Mouse (Mus musculus) midbrain, embryonic 13.5 days (tissue): ENCODE results near the gene Slc46a1. TPM values are rescaled to one million over a fixed set of nuclear protein-coding genes. Genes with fewer than 3 reads are reported as not detected.

Experiments
- ATAC-seq: fragments of 200-750 bp; cut with Nextera tagmentation; 2 replicates; pipeline ENCODE4 v1.8.0; 2017; ENCODE audit warnings: mild to moderate bottlenecking, moderate TSS enrichment, moderate library complexity
- H3K27ac ChIP-seq: fragments of 300-500 bp; sonication (generic); 2 replicates; pipeline ENCODE4 v1.5.1; 2015; ENCODE audit warnings: inconsistent platforms, mild to moderate bottlenecking, moderate library complexity
- H3K27me3 ChIP-seq: fragments of 300-500 bp; sonication (generic); 2 replicates; pipeline ENCODE4 v1.6.1; 2015; ENCODE audit warnings: mild to moderate bottlenecking, inconsistent platforms
- H3K36me3 ChIP-seq: fragments of 300-500 bp; sonication (generic); 2 replicates; pipeline ENCODE4 v1.6.1; 2015; ENCODE audit warnings: mild to moderate bottlenecking, inconsistent platforms
- H3K4me1 ChIP-seq: fragments of 300-500 bp; sonication (generic); replicated peaks from 2 replicates; pipeline ENCODE4 v1.6.1; 2015; ENCODE audit warnings: inconsistent platforms
- H3K4me2 ChIP-seq: fragments of 300-500 bp; sonication (generic); replicated peaks from 2 replicates; pipeline ENCODE4 v1.6.1; 2015; ENCODE audit warnings: moderate library complexity, mild to moderate bottlenecking, inconsistent platforms
- H3K4me3 ChIP-seq: fragments of 300-500 bp; sonication (generic); replicated peaks from 2 replicates; pipeline ENCODE4 v1.5.1; 2015; ENCODE audit warnings: mild to moderate bottlenecking, inconsistent platforms
- H3K9ac ChIP-seq: fragments of 300-500 bp; sonication (generic); replicated peaks from 2 replicates; pipeline ENCODE4 v1.6.1; 2015; ENCODE audit warnings: mild to moderate bottlenecking, inconsistent platforms
- H3K9me3 ChIP-seq: fragments of 300-500 bp; sonication (generic); 2 replicates; pipeline ENCODE4 v1.6.1; 2016; ENCODE audit warnings: mild to moderate bottlenecking, inconsistent platforms
- WGBS: fragments of 180-500 bp; shearing (Covaris S2); methylation state at CpG from one replicate; pipeline ENCODE4 v1.1.7; 2015; 5-methylcytosine and 5-hydroxymethylcytosine counted together
- polyA plus RNA-seq: library from polyadenylated mRNA; unstranded; fragments of >200 nt; fragmentation: Nextera tagmentation; extraction: Ambion mirVana; gene quantifications from 2 replicates; pipeline ENCODE4 v1.2.1, GENCODE M21; 2015

Gene Slc46a1
- polyA plus RNA-seq = 20.4 and 20.8 TPM in 2 replicates

- Histone ChIP-seq H3K27me3 (no peaks in the 10 kb centered on the region), H3K4me2 (peak within 1 kb of the TSS; percentile 87), H3K4me3 (peak within 1 kb of the TSS; percentile 77), H3K36me3 (peaks cover 3% of the 10 kb centered on the region; the same call in 1 of the 2 replicates), H3K9ac (peak within 1 kb of the TSS; percentile 84), H3K9me3 (no peaks in the 10 kb centered on the region), H3K27ac (peak within 1 kb of the TSS; percentile 89), H3K4me1 (peaks cover 15% of the 10 kb centered on the region)
- under 1% methylated on average over 41 of the region's 41 CpGs for WGBS
- ATAC-seq = peak; percentile 95
Measured at GRCm38 (mm10) chr11:78465568-78466180, at the start of gene Slc46a1. Slc46a1 (plus strand) TSS chr11:78465697.

DNA sequence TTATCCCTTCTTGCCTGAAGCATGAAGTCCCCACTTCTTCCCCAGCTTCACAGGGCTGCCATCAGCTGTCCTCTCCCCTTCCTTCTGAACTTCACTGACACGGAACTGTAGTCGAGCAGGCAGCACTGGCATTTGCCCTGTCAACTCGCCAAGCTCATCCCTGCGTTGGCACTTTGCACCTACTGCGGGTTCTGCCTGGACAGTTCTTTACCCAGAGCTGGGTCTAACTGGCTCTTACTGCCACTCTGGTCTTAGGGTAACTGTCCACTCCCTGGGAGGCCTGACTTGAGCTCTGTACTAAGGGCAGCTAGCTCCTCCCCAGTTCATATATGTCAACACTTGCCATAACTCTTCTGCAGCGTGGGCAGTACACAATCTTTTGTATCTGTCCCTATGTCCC is 48.6 kb upstream of the Slc46a1 start:
- Histone ChIP-seq H3K9ac (no peak overlapping the region), H3K4me3 (no peak overlapping the region), H3K9me3 (no peaks in the 10 kb centered on the region), H3K4me1 (no peaks in the 10 kb centered on the region), H3K27me3 (peaks cover 3% of the 10 kb centered on the region; the same call in 1 of the 2 replicates), H3K4me2 (no peak overlapping the region), H3K27ac (no peak overlapping the region), H3K36me3 (no peaks in the 10 kb centered on the region)
- ATAC-seq = no peak
- 88% methylated on average over 6 of the region's 6 CpGs for WGBS

GRCm38 (mm10) chr11:78420263-78420889 is 45.1 kb upstream of the Slc46a1 start:
- Histone ChIP-seq H3K4me1 (no peaks in the 10 kb centered on the region), H3K9ac (no peak overlapping the region), H3K4me3 (no peak overlapping the region), H3K4me2 (no peak overlapping the region), H3K9me3 (no peaks in the 10 kb centered on the region), H3K27ac (no peak overlapping the region), H3K36me3 (no peaks in the 10 kb centered on the region), H3K27me3 (peaks cover 3% of the 10 kb centered on the region; the same call in 1 of the 2 replicates)
- WGBS = 84% methylated on average over 12 of the region's 12 CpGs
- no peak for ATAC-seq

- Histone ChIP-seq H3K27me3 (peaks cover under 1% of the 10 kb centered on the region; the same call in 1 of the 2 replicates), H3K4me3 (no peak overlapping the region), H3K4me1 (no peaks in the 10 kb centered on the region), H3K27ac (no peak overlapping the region), H3K9ac (no peak overlapping the region), H3K9me3 (no peaks in the 10 kb centered on the region), H3K4me2 (no peak overlapping the region), H3K36me3 (no peaks in the 10 kb centered on the region)
- no peak for ATAC-seq
- WGBS = 73% methylated on average over 13 of the region's 13 CpGs
Measured at GRCm38 (mm10) chr11:78421201-78422009, 44.1 kb upstream of the Slc46a1 start.

DNA sequence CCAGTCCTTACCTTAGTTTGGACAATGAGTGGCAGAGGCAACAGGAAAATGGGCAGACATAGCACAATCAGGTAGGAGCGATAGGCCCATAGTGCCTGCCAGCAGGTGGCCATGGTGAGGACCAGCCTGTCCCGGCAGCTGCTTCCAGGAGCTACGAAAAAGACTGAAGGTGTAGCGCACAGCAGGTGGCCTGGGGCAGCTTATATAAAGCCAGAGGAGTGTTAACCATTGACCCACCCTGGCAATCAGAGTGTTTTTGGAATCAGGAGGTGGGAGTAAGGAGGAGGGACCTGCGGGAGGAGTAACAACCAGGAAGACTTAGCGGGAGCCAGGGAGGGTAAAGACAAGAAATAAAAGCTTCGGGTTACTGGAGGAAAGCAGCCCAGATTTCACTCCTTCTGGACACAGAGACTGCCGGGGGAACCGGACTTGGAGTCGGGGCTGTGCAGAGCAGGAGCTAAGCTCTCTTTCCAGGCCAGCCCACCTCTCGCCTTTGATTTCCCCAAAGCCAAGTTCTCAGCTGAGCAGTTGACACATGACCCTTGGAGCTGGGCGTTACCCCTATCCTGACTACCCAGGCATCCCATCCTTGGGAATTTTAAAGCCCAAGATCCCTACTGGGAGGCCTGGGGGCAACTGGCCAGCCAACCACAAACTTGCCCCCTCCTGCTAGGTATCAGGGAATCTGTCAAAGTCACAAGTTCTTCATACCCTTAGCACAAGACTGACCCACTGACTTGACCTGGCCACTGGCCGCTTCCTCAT is 43.3 kb upstream of the Slc46a1 start, which contains the start of gene Slc13a2:
Slc13a2 (minus strand) TSS at position 163 of the 765 bp plus-strand sequence.
- H3K9ac ChIP-seq = no peak within 1 kb of the TSS
- no peak for ATAC-seq
- WGBS = 33% methylated on average over 13 of the region's 13 CpGs

GRCm38 (mm10) chr11:78424352-78424751 is 41.1 kb upstream of the Slc46a1 start:
- no peaks in the 10 kb centered on the region for H3K9me3 ChIP-seq
- no peaks in the 10 kb centered on the region for H3K36me3 ChIP-seq
- no peak overlapping the region for H3K4me3 ChIP-seq
- ATAC-seq = no peak
- no peaks in the 10 kb centered on the region for H3K4me1 ChIP-seq
- H3K27me3 ChIP-seq = no peaks in the 10 kb centered on the region
- no peak overlapping the region for H3K4me2 ChIP-seq
- H3K9ac ChIP-seq = no peak overlapping the region
- 76% methylated on average over 2 of the region's 2 CpGs for WGBS
- H3K27ac ChIP-seq = no peak overlapping the region

More for the DNA sequence above, 43.3 kb upstream of the Slc46a1 start, which contains the start of gene Slc13a2:
- Histone ChIP-seq H3K4me3 (no peak within 1 kb of the TSS), H3K27ac (no peak within 1 kb of the TSS), H3K4me2 (no peak within 1 kb of the TSS), H3K9me3 (no peaks in the 10 kb centered on the region), H3K27me3 (no peaks in the 10 kb centered on the region), H3K4me1 (no peaks in the 10 kb centered on the region), H3K36me3 (no peaks in the 10 kb centered on the region)

DNA sequence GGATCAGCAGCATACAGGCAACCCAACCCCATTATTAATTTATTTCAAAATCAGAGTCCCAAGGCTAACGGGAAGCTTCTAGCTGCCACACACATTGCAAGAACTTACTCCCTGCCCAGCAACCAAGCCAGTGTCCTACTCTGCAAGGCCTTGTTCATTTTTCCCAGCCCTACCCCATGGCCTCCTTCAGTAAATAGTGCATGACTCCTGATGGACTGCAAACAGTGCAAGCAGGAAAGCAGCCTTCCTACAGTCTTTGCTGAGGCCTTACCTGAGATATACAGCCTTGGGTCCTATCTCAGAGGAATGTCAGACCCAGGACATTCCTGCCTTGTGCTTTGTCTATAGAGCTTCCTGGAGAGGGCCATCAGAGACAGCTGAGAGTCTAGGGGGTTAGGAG is 39.9 kb upstream of the Slc46a1 start:
- no peaks in the 10 kb centered on the region for H3K27me3 ChIP-seq
- 83% methylated on average over 1 of the region's 1 CpGs for WGBS
- no peak for ATAC-seq
- H3K4me3 ChIP-seq = no peak overlapping the region
- H3K27ac ChIP-seq = no peak overlapping the region
- no peaks in the 10 kb centered on the region for H3K36me3 ChIP-seq
- H3K9me3 ChIP-seq = no peaks in the 10 kb centered on the region
- no peak overlapping the region for H3K9ac ChIP-seq
- H3K4me1 ChIP-seq = no peaks in the 10 kb centered on the region
- no peak overlapping the region for H3K4me2 ChIP-seq

DNA sequence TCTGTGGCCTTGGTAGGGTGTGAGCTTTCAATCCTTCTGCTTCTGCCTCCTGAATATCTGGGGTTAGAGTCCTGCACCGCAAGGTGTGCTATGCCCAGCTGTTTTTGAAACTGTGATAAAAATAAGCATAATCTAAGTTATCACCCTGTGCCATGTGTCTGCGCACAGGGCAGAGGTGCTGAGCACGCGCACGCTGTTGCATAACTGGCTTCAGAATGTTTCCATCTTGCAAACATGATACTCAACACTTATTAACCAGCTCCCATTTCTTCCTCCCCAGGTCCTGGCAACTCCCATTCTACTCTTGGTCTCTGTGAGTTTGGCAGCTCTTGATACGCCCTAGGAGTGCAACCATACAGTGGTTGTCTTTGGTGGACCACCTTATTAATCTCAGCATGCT is 37.8 kb upstream of the Slc46a1 start:
- no peak for ATAC-seq
- H3K9ac ChIP-seq = no peak overlapping the region
- no peak overlapping the region for H3K4me2 ChIP-seq
- no peak overlapping the region for H3K27ac ChIP-seq
- no peaks in the 10 kb centered on the region for H3K4me1 ChIP-seq
- H3K9me3 ChIP-seq = no peaks in the 10 kb centered on the region
- no peak overlapping the region for H3K4me3 ChIP-seq
- no peaks in the 10 kb centered on the region for H3K36me3 ChIP-seq
- 96% methylated on average over 6 of the region's 6 CpGs for WGBS
- H3K27me3 ChIP-seq = no peaks in the 10 kb centered on the region

- Histone ChIP-seq H3K9ac (no peak overlapping the region), H3K9me3 (no peaks in the 10 kb centered on the region), H3K27ac (no peak overlapping the region), H3K4me3 (no peak overlapping the region), H3K4me1 (no peaks in the 10 kb centered on the region), H3K27me3 (no peaks in the 10 kb centered on the region), H3K4me2 (no peak overlapping the region), H3K36me3 (no peaks in the 10 kb centered on the region)
- 70% methylated on average over 5 of the region's 5 CpGs for WGBS
- ATAC-seq = no peak
Measured at GRCm38 (mm10) chr11:78428309-78428708, 37.2 kb upstream of the Slc46a1 start.

GRCm38 (mm10) chr11:78430195-78430878 is 35.2 kb upstream of the Slc46a1 start:
- 52% methylated on average over 11 of the region's 11 CpGs for WGBS
- Histone ChIP-seq H3K36me3 (no peaks in the 10 kb centered on the region), H3K27ac (no peak overlapping the region), H3K4me3 (no peak overlapping the region), H3K9me3 (no peaks in the 10 kb centered on the region), H3K4me2 (no peak overlapping the region), H3K4me1 (no peaks in the 10 kb centered on the region), H3K27me3 (no peaks in the 10 kb centered on the region), H3K9ac (no peak overlapping the region)
- no peak for ATAC-seq

GRCm38 (mm10) chr11:78431176-78431575 is 34.3 kb upstream of the Slc46a1 start:
- no peak for ATAC-seq
- Histone ChIP-seq H3K4me3 (no peak overlapping the region), H3K4me2 (no peak overlapping the region), H3K4me1 (no peaks in the 10 kb centered on the region), H3K9me3 (no peaks in the 10 kb centered on the region), H3K9ac (no peak overlapping the region), H3K27ac (no peak overlapping the region), H3K36me3 (no peaks in the 10 kb centered on the region), H3K27me3 (no peaks in the 10 kb centered on the region)
- 89% methylated on average over 10 of the region's 10 CpGs for WGBS
